Mouse (Mus musculus): ENCODE results near the gene Prss38.
A peak's percentile ranks its signal among the peaks of the same experiment; 100 is the strongest.

The Prss38 gene

DNA sequence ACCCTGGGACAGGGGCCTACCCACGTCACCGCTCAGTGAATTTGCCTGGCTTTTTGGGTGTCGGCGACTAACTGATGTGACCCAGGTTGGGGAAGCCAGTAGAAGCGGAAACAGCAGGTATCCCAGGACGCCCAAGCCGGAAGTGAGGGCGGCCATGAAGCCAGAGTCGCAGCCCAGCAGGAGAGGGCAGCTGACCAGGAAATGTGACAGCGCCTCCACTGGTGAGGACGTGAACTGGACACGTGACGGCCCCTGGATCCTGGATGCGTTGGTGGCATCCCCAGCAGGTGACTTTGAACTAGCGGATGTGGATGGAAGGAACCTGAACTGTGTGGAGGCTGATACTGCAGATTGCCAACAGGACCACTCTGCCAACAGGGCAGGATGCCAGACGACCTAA is at the start of gene Prss38:
Prss38 (minus strand) TSS at position 183 of the 400 bp plus-strand sequence.
- ATAC-seq (ENCODE audit: low TSS enrichment): no peak

DNA sequence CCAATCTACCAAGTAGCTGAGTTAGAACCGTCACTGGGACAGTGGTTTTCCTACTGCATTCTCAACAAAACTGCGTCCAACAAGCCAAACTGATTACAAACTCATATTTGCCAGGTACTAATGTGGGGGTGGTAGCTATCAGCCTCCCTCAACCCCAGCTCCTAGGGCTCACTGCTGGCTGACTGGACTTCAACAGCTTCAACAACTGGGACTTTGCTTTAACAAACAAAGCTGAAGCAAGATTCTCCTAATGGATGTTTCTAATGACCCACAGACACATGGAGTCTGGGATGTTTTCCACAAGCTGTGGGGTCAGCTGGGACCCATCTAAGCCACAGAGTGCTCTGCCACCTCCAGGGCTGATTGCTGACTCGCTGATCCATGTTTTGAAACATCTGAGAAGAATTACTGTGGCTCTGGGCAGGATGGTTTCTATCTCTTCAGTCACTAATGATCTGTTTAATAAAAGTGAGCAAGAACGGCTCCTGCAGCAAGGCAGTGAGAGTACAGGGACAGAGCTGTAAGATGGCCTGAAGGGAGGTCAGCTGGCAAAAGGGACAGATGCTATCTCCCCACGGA is 47.6 kb upstream of the Prss38 start:
- no peak for ATAC-seq (ENCODE audit: low TSS enrichment)

DNA sequence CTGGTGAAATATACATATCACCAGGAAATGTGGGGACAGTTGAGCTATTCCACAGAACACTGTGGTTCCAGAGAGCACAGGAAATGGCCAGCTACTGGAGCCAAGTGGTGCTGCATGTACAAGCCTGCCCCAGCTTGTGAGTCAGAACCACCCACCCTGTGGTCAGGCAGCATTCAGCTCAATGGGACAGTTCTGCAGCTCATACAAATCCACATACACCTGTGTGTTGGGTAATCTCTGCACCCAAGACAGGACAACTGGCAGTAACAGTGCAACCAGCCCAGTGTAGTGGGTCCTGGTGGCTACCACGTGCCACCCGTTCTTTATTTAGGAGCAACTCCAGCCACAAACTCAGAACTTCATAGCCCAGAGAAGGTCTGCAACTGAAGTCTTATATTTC is 46.5 kb upstream of the Prss38 start:
- peak; percentile 54; the same call in 1 of the 2 replicates for ATAC-seq (ENCODE audit: low TSS enrichment)

DNA sequence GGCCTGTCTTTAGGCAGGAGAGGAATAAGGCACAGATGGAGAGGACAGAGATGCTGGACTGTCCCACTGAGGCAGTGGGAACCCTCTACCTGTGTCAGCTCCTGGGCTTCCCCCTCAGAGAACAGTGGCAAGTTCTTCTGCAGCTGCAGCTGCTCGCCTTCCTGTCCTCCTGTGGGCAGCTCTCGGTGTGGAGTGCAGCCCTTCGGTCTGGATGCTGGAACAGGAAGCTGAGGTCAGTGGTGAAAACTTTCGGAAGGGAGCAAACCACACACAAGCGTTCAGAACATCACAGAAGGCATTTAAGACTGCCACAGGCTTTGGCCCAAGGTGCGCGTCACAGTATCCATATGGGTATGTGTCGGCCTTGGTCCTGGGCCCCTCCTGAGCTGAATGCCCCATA is 46.0 kb upstream of the Prss38 start:
- no peak for ATAC-seq (ENCODE audit: low TSS enrichment)

DNA sequence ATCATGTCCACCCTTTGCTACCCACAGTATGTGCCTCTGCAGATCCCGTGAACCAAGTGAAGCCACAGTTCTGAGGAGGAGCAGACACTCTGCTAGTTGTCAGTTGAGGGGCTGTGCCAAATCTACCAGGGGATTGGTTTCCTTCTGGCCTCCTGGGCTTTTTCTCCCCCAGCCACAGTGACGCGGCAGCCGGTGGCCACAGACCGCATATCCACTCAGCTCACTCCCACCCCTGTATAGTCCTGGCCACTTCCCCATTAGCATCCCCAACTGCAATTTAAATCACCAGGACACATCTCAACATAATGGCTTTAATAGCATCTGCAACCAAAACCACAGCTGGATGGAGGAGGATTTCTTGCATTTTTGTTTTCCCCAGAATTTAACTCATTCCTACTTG is 43.3 kb upstream of the Prss38 start:
- no peak for ATAC-seq (ENCODE audit: low TSS enrichment)

DNA sequence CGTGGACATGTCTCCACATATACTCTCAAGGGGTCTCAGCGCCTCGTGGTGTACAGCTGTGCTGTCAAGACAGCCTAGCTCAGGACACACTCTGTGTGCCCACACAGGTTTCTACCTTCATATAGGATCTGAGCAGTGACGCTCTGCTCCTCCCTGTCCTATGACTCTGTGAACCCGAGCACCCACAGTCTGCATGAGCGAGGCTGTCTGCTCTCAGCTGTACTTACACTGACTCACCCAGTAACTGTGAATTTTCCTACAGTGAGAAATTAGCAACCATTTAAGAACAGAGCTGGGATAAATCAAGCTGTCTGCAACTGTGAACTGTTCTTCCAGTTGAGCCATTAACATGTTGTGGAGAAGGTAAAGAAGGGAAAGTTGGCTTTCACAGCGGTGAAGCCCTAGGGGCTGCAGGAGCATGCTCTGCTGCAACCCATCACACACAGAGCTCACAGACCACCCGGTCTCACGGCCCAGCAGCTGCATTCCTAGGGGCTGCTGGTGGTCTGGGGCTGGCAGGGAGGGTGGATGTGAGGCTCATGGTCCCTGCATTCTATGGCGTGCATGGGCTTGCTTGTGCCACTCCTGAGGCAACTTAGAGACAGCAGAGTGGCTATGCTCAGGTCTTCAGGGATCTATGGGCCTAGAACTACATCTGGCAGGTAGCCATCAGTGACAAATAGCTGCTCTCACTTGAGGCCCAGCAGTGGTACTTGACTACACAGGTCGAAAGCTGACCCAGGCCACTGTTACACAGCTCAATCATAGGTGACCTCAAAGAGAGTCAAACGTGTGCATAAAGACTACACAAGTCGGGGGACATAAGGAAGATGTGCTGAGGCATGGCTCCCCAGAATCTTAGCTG is 37.8 kb upstream of the Prss38 start:
- peak; percentile 89 for ATAC-seq (ENCODE audit: low TSS enrichment)

DNA sequence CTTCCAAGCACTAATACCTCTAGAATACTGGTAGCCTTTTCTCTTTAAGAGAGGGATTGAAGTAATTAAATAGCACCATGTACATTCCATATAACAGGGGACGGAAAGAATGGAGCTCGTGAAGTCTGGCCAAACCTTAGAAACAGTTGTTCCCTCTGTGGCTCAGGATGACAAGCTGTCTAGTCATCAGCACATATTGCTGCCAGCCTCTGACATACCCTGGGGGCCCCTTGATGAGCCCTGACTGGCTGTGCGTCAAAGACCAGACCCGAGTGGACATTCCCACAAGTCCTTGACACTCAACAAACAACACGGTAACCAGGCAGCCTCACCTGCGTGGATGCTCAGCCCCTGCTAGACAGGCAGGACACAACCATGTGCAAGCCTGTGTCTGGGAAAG is 36.6 kb upstream of the Prss38 start:
- ATAC-seq (ENCODE audit: low TSS enrichment): no peak

DNA sequence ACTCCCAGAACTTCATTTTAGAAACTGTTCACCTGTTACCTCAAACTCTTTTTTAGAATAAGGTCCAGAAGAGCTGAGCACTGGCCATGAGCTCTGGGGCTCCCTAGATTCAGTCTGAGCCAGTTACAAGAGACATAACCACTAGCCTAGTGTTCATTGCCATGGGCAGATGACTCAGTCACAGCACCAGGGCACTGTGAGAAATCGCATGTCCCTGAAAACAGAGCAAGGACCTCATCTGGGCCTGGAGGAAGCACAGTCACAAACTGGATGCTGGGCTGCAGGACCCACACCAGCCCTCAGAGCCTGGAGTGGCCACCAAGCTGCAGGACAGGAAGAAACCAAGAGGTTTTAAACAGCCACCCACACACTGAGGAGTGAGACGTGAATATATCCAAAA is 35.4 kb upstream of the Prss38 start:
- ATAC-seq (ENCODE audit: low TSS enrichment): no peak

DNA sequence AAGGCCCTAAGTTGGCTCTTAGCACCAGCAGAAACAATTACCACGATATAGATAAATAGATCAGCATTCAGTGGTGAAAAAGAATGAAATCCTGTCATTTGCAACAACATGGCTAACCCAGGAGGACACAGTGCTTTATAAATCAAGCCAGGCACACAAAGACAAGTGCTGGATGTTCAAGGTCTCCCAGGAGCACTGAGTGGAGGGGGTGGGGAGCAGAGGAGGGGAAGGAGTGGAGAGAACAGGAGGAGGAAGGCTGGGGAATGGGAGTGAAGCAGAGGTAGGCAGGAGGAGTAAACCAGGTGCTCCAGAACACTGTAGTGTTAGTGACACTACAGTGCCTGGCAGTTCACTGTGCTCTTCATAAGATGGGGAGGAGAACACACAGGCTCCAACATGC is 30.3 kb upstream of the Prss38 start:
- no peak for ATAC-seq (ENCODE audit: low TSS enrichment)

DNA sequence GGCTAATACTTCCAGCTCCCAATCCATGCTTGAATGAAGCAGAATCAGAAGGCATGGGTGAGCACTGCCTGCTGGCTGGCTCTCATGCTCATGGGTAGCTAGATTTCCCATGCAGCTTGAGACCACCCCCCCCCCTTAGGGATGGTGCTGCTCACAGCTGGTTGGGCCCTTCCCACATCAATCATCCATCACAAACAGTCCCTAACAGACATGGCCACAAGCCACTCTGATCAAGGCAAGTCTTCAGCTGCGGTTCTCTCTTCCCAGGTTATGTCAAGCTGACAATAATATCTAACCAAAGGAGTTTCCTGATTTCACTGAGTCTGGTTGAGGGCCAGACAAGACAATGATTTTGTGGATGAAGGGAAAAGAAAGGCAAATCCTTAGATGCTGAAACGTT is 25.4 kb upstream of the Prss38 start:
- no peak for ATAC-seq (ENCODE audit: low TSS enrichment)

DNA sequence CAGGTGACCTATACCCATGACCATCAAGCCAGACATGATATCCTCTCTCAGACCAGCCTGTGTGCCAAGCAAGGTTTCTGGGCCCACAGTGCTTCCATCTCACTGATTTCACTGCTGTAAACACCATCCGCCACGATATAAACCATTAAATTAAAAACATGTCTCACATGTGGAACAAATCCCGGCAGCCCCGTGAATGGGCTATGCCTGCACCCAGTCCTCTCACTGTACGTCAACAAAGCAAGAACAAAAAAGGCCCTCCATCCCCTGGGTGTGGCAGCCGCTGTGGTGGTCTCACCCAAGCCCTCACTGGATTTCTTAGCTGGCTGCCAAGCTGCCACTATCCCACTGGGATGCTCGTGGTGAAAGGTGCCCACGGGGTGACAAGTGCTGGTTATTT is 24.4 kb upstream of the Prss38 start:
- ATAC-seq (ENCODE audit: low TSS enrichment): no peak

DNA sequence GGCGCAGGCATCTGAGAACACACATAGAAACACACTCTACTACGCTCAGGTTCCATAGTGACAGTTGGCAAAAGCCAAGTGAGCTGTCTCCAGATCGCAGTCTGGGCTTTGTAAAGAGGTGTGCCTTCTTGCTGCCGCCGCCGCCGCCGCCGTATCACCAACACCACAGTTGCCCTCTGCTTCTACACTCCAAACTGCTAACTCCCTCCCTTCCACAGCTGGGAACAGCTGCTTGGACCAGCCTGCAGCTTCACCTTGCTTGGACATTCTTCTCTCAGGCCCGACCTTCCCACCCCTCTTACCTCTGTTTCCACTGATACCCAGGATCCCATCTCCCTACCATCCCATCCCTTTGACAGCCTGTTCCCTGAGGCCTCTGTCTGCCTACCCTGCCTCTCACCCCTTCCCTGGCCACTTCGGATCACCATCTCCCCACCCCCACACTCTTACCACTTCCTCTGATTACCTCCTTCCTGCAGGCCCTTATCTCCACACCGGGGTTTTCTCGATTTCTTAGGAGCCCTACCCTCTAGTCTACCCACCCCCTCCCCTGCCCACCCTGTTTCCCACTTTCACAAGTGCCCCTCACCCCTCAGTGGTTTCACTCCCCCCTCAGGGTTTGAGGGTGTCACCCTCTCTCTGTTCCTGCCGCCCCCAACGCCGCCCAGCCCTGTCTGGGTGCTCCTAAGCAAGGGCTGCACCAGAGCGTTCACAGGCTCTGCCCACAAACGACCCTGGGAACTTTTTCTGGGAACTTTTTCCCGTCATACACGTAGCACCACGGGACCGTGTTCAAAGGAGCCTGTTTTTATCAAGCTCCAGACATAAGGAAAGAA is 22.3 kb upstream of the Prss38 start:
- ATAC-seq (ENCODE audit: low TSS enrichment): no peak

DNA sequence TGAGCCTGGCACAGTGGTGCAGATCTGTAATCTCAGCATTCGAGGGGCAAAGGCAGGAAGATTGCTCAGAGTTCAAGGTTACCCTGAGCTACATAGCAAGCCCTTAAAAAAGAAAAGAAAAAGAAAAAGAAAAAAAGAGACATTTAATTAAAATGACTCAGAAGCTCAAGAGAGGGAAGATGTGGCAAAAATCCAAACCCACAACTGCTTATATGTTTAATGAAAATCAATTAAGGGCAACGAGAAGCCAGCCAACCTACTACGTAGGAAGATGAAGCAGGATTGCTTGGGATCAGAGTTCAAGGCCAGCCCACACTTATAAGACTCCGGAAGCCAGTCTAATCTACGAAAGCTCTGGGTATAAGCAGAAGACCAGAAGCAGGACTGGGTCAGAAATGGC is 19.0 kb upstream of the Prss38 start:
- ATAC-seq (ENCODE audit: low TSS enrichment): no peak

DNA sequence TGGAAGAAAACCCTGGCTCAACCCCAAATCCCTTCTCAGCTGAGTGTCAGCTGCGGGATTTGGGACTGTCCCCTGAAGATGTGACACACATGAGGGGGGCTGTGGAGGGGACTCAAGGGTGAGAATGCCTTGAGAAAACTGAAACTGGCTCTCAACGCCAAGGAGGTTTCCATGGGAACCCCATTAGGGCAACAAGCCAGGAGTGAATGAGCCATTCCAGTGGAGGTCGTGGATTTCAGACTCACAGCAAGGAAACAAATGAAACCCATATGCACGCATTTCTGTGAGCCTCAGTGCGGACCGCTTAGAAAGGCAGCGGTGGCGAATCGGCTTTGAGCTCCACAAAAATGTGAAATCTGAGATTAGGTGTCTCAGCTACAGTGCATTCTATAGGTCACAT is 18.1 kb upstream of the Prss38 start:
- ATAC-seq (ENCODE audit: low TSS enrichment): 0 out of 2 replicates have a peak, but pooled peaks have one; percentile 4

DNA sequence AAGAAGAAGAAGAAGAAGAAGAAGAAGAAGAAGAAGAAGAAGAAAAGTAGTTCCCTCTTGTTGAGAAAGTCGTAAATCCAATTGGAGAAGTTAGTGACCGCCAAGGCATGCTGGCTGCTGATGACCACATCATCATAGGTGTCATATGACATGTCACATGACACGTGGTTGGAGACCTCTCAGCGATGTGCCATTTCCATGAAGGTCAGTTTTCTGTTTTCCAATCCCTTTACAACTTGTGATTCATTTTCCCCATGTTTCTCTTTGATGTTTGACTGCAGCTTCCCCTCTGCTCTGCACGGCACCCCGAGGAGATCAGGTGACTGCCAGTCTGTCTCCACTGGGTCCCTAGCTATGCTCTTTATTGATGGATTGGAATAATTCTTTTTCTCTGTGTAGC is 16.8 kb upstream of the Prss38 start:
- ATAC-seq (ENCODE audit: low TSS enrichment): no peak

DNA sequence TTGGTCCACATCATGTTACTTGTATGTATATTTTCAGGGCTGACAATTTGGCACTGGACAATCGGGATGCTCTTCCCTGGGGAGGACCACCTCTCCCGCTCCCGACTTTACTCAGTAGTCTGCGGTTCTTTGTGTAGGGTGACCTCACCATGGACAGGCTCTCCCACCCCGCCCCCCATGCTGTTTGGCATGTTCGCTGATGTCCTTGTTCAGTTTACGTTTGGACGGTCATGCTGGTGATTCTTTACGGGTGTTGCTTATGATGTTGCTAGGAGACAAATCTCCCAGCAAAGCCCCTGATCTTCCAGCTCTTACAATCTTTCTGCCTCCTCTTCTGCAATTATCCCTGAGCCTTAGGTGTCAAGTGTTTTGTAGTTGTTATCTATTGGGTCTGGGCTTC is 15.0 kb upstream of the Prss38 start:
- ATAC-seq (ENCODE audit: low TSS enrichment): no peak

DNA sequence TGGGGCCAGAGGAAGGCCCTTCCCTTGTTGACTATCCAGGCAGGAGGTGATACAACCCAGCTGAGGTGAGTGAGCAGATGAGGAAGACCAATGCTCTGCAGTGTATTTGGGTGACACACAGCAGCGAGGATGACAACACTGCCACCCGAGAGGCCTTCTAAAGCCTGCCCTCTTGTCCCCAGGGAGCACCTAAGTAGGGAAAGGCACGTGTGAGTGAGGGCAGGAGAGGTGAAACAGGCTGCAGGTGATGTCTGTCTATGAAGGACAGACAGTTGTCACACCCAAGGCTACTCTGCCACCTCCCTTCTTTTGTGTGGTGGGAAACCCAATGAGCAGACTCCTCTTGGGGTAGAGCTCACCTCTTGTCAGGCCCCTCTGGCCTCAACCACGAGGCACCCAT is 14.2 kb upstream of the Prss38 start:
- ATAC-seq (ENCODE audit: low TSS enrichment): no peak

DNA sequence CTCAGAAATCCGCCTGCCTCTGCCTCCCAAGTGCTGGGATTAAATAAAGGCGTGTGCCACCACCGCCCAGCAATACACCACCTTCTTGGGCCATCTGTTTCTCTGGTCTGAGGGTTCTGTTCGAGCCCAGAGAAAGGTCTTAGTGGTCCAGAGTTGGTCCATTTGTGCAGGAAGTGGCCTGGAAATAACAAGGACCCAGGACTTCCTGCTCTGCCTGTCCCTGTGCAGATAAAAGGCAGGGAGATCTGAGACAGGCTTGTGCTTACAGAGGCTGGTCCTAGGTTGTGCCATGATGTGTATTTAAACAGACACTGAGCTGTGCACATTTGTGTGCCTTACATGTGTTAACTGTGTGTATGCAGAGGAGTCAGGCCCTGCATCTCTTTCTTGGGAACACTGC is 13.3 kb upstream of the Prss38 start:
- ATAC-seq (ENCODE audit: low TSS enrichment): no peak

DNA sequence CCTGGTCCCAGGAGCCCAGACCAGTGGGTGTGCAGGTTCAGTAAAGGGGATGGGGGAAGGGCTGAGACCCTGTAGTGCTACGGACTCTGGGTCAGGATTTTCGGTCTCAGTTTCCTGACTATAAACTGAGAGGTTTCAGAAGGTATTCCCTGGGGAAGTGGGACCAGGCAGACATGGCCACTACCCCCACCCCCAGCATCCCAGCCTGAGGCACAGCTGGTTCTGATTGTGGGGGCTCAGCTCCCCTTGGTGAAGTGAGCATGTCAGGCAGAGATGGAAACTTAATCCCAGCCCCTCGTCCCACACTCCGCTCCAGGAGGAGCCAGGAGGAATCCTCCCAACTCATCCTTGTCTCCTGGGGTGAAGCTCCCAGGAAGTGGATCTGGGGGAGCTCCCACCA is 12.0 kb upstream of the Prss38 start:
- no peak for ATAC-seq (ENCODE audit: low TSS enrichment)

DNA sequence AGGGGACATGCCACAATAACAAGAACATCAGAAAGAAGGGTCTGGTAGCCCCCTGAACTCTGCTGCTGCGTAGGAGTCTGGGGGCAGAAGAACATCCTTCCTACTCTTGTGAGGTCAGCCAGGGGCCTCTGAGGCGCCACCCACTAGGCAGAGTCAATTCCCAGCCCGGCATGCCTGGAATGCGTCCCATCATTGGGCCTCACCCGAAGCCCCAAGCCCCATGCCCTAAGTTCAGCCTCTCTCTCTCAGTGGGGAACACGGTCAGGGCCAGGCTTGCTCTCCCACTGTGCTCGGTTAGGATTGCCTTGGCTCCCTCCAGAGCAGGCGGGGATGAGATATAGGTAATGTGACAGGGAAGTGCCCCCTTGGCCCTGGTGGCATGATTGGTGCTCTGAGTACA is 9.7 kb upstream of the Prss38 start:
- ATAC-seq (ENCODE audit: low TSS enrichment): no peak

DNA sequence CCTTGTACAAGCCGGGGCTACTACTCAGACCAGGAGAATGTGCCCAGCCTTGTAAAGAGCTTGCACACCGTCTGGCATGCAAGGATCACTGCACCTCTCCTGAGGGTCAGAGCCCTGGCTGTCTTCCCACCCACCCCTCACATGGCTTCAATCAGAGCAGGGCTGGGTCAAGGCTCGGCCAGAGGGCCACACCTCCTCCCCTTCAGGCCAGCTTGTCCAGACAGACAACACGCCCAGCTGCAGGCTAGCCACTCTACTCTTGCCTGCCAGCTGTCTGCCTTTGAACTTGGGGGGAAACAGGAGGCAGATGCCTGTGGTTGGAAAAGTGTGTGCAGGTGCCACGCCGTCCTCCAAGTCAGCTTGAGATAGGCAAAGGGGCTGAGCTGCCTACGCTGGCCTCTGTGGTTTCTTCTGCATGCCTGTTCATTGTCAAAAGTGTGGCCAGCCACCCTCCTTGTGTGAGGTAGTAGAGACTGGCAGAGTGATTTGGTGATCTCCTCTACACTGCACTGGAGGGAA is 9.0 kb upstream of the Prss38 start:
- no peak for ATAC-seq (ENCODE audit: low TSS enrichment)

DNA sequence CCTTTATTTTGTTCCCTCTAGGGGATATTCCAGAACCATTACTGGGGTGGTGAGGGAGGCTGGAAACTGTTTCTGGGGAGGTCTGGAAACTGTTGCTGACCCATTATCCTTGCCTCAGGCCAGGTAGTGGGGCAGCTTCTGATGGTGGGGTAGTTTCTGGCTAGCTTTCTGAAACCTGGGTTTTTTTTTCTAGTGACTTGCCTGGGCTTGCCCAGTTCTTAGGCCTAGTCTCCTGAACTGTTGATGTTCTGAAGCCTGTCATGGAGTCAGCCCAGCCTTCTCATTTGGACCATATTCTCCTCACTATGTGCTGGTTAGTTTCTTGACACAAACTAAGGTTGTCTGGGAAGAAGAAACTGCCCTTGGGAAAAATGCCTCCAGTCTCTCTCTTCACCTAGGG is 4.1 kb upstream of the Prss38 start:
- ATAC-seq (ENCODE audit: low TSS enrichment): no peak

DNA sequence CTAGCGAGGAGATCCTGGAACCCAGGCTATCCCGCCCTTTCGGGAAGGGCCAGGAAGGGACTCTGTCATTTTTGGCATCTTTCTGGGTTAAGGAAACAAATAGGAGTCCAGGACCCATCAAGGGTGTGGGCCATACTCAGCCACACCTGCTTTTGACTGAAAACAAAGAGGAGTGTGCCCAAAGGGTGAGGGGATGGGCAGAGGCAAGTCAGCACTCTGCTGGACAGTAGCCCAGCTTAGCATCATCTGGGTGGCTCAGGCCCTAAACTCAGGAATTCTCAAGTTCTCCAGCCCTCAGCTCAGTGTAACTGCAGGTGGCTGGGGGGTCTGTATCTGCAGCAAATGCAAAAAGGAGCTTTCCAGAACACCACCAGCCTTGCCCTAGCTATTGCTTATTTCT is 2.5 kb upstream of the Prss38 start:
- ATAC-seq (ENCODE audit: low TSS enrichment): no peak
